Mouse (Mus musculus): ENCODE results near the gene Osbpl6. TPM values are rescaled to one million over a fixed set of nuclear protein-coding genes. Genes with fewer than 3 reads are reported as not detected.

Gene Osbpl6
- polyA plus RNA-seq (2014; fragmentation: Nextera tagmentation; extraction: Ambion mirVana), result 42.5 and 49.4 TPM in 2 replicates

DNA sequence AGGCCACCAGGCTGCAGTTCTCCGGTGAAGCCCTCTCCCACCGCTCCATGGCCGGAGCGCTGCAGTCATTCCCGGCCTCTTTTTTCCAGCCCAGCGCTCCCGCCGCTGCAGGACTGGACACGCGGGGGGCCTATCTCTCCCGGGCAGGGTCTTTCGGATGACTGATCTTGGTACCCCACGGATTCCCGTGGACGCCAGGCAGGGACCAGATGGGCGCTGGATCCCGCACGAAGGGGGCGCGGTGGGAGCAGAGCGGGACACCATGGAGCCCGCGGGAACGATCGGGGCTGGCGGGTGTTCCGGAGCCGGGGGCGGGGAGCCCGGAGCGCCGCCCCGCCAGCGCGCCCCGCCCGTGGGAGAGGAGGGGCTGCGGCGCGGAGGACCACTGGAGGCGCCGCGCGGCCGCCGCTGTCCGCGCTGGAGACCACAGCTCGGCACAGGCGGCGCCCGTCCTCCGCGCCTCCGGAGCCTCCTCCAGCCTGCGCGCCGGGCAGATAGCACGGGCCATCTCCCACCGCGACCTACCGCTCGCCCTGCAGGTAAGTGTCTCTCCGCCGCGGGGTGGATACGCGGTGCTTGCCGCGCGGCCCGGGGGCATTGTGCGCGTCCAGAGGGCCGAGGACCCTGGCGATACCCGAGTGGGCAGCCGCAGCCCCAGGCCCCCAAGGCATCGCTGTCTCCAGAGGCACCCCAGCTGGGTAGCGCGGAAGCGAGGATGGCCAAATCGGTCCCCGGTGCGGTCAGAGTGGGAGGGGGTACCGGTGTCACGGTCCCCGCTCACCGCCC lies at the start of gene Osbpl6:
Osbpl6 (plus strand) TSS at position 358 of the 786 bp plus-strand sequence.
- Histone ChIP-seq H3K4me1 (ENCODE audit: control insufficient read depth, insufficient read depth, low read length) (0 out of 2 replicates have a peak, but pooled peaks cover 7% of the 10 kb centered on the region), H3K4me2 (ENCODE audit: low read depth, low read length) (peak within 1 kb of the TSS; percentile 88), H3K27me3 (ENCODE audit: control insufficient read depth, insufficient read depth, low read length) (no peaks in the 10 kb centered on the region), H3K36me3 (ENCODE audit: control insufficient read depth, insufficient read depth, low read length) (no peaks in the 10 kb centered on the region), H3K4me3 (ENCODE audit: low read depth, low read length) (peak within 1 kb of the TSS; percentile 93), H3K9ac (replicated peaks; ENCODE audit: low read depth, low read length) (peak within 1 kb of the TSS; percentile 97), H3K27ac (ENCODE audit: low read depth, low read length) (peak within 1 kb of the TSS; percentile 93), H3K9me3 (ENCODE audit: control insufficient read depth, low read length) (no peaks in the 10 kb centered on the region)
- peak; percentile 95 for ATAC-seq (ENCODE audit: low read depth)
- under 1% methylated on average over 84 of the region's 89 CpGs for WGBS

GRCm38 (mm10) chr2:76360226-76360625 lies 46.1 kb upstream of the Osbpl6 start, which contains the start of gene Cyct:
Cyct (minus strand) TSS chr2:76360450.
- H3K27me3 ChIP-seq (ENCODE audit: control insufficient read depth, insufficient read depth, low read length), result no peaks in the 10 kb centered on the region
- no peak within 1 kb of the TSS for H3K4me3 ChIP-seq (ENCODE audit: low read depth, low read length)
- no peaks in the 10 kb centered on the region for H3K4me1 ChIP-seq (ENCODE audit: control insufficient read depth, insufficient read depth, low read length)
- H3K27ac ChIP-seq (ENCODE audit: low read depth, low read length), result no peak within 1 kb of the TSS
- H3K9me3 ChIP-seq (ENCODE audit: control insufficient read depth, low read length), result no peaks in the 10 kb centered on the region
- H3K4me2 ChIP-seq (ENCODE audit: low read depth, low read length), result no peak within 1 kb of the TSS
- WGBS, result 86% methylated on average over 11 of the region's 11 CpGs
- no peak for ATAC-seq (ENCODE audit: low read depth)
- no peak within 1 kb of the TSS for H3K9ac ChIP-seq (replicated peaks; ENCODE audit: low read depth, low read length)
- no peaks in the 10 kb centered on the region for H3K36me3 ChIP-seq (ENCODE audit: control insufficient read depth, insufficient read depth, low read length)

DNA sequence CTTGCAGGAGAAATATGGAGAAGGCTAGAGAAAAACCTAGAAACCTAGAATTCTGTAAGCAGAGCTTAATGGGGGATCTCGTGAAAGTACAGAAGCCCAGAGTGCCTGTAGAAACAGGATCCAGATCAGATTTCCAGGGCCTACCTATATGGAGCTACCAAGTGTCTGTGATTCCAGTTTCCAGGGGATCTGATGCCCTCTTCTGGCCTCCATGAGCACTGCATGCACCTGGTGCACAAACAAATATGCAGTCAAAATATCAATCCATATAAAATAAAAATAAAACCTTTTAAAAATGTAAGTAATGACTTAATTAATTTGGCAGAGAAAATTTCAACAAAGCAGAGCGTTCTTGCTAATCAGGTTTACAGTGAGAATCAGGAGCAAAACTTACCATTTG lies 44.2 kb upstream of the Osbpl6 start:
- 57% methylated on average over 2 of the region's 2 CpGs for WGBS
- Histone ChIP-seq H3K27ac (ENCODE audit: low read depth, low read length) (no peak overlapping the region), H3K4me1 (ENCODE audit: control insufficient read depth, insufficient read depth, low read length) (no peaks in the 10 kb centered on the region), H3K36me3 (ENCODE audit: control insufficient read depth, insufficient read depth, low read length) (no peaks in the 10 kb centered on the region), H3K4me3 (ENCODE audit: low read depth, low read length) (no peak overlapping the region), H3K9ac (replicated peaks; ENCODE audit: low read depth, low read length) (no peak overlapping the region), H3K4me2 (ENCODE audit: low read depth, low read length) (no peak overlapping the region), H3K27me3 (ENCODE audit: control insufficient read depth, insufficient read depth, low read length) (no peaks in the 10 kb centered on the region), H3K9me3 (ENCODE audit: control insufficient read depth, low read length) (no peaks in the 10 kb centered on the region)
- ATAC-seq (ENCODE audit: low read depth), result no peak

DNA sequence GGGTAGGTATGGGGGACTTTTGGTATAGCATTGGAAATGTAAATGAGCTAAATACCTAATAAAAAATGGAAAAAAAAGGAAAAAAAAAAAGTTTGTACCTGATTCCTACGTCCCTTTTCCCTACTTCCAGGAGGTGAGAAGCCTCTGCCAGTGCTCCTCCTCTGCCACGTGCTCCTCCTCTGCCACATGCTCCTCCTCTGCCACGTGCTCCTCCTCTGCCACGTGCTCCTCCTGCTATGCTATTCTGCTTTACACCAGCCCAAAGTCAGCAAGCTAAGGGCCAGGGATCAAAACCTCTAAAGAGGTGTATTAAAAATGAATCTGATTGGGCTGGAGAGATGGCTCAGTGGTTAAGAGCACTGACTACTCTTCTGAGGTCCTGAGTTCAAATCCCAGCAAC lies 40.5 kb upstream of the Osbpl6 start:
- H3K4me1 ChIP-seq (ENCODE audit: control insufficient read depth, insufficient read depth, low read length), result peaks cover 2% of the 10 kb centered on the region
- H3K36me3 ChIP-seq (ENCODE audit: control insufficient read depth, insufficient read depth, low read length), result no peaks in the 10 kb centered on the region
- no peak overlapping the region for H3K4me2 ChIP-seq (ENCODE audit: low read depth, low read length)
- H3K27ac ChIP-seq (ENCODE audit: low read depth, low read length), result no peak overlapping the region
- no peak for ATAC-seq (ENCODE audit: low read depth)
- H3K27me3 ChIP-seq (ENCODE audit: control insufficient read depth, insufficient read depth, low read length), result no peaks in the 10 kb centered on the region
- no peaks in the 10 kb centered on the region for H3K9me3 ChIP-seq (ENCODE audit: control insufficient read depth, low read length)
- H3K4me3 ChIP-seq (ENCODE audit: low read depth, low read length), result no peak overlapping the region
- 71% methylated on average over 4 of the region's 4 CpGs for WGBS
- no peak overlapping the region for H3K9ac ChIP-seq (replicated peaks; ENCODE audit: low read depth, low read length)

GRCm38 (mm10) chr2:76367188-76367922 lies 39.0 kb upstream of the Osbpl6 start:
- no peak overlapping the region for H3K4me2 ChIP-seq (ENCODE audit: low read depth, low read length)
- no peak overlapping the region for H3K4me3 ChIP-seq (ENCODE audit: low read depth, low read length)
- no peak overlapping the region for H3K9ac ChIP-seq (replicated peaks; ENCODE audit: low read depth, low read length)
- no peak overlapping the region for H3K27ac ChIP-seq (ENCODE audit: low read depth, low read length)
- WGBS, result 22% methylated on average over 9 of the region's 9 CpGs
- no peaks in the 10 kb centered on the region for H3K36me3 ChIP-seq (ENCODE audit: control insufficient read depth, insufficient read depth, low read length)
- no peak for ATAC-seq (ENCODE audit: low read depth)
- H3K9me3 ChIP-seq (ENCODE audit: control insufficient read depth, low read length), result no peaks in the 10 kb centered on the region
- no peaks in the 10 kb centered on the region for H3K27me3 ChIP-seq (ENCODE audit: control insufficient read depth, insufficient read depth, low read length)
- peaks cover 6% of the 10 kb centered on the region for H3K4me1 ChIP-seq (ENCODE audit: control insufficient read depth, insufficient read depth, low read length)

DNA sequence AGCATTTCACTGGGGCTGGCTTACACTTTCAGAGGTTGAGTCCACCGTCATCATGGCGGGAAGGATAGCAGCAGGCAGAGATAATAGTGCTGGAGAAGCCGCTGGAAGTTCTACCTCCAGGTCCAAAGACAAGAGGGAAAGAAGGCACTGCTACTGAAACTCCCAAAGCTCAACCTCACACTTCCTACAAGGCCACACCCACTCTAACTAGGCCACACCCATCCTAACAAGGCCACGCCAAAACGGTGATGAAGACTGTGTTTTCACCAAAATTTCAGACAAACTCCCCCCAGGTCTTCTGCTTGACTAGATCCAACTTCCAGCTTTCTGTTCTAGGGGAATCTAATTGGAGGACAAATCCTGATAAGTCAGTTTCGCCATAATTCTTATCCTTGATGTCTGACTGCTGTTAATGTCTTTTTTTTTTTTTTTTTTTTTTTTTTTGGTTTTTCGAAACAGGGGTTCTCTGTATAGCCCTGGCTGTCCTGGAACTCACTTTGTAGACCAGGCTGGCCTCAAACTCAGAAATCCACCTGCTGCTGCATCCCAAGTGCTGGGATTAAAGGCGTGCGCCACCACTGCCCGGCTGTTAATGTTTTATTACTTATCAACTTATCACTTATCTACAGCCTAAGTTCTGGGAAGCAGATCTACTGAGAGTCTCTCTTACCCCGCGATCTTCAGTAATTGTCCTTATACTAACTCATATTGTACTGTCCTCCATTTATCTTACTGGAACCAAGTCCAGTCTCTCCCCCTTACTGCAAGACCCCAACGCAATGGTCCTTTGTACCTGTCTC lies 37.2 kb upstream of the Osbpl6 start:
- ATAC-seq (ENCODE audit: low read depth), result 0 out of 2 replicates have a peak, but pooled peaks have one; percentile 7
- no peaks in the 10 kb centered on the region for H3K27me3 ChIP-seq (ENCODE audit: control insufficient read depth, insufficient read depth, low read length)
- WGBS, result 82% methylated on average over 13 of the region's 13 CpGs
- 0 out of 2 replicates have a peak overlapping the region, but pooled peaks have one; percentile 60 for H3K4me3 ChIP-seq (ENCODE audit: low read depth, low read length)
- H3K9me3 ChIP-seq (ENCODE audit: control insufficient read depth, low read length), result no peaks in the 10 kb centered on the region
- H3K9ac ChIP-seq (replicated peaks; ENCODE audit: low read depth, low read length), result no peak overlapping the region
- no peak overlapping the region for H3K4me2 ChIP-seq (ENCODE audit: low read depth, low read length)
- H3K36me3 ChIP-seq (ENCODE audit: control insufficient read depth, insufficient read depth, low read length), result peaks cover 11% of the 10 kb centered on the region; the same call in 1 of the 2 replicates
- no peak overlapping the region for H3K27ac ChIP-seq (ENCODE audit: low read depth, low read length)
- peaks cover 6% of the 10 kb centered on the region for H3K4me1 ChIP-seq (ENCODE audit: control insufficient read depth, insufficient read depth, low read length)

DNA sequence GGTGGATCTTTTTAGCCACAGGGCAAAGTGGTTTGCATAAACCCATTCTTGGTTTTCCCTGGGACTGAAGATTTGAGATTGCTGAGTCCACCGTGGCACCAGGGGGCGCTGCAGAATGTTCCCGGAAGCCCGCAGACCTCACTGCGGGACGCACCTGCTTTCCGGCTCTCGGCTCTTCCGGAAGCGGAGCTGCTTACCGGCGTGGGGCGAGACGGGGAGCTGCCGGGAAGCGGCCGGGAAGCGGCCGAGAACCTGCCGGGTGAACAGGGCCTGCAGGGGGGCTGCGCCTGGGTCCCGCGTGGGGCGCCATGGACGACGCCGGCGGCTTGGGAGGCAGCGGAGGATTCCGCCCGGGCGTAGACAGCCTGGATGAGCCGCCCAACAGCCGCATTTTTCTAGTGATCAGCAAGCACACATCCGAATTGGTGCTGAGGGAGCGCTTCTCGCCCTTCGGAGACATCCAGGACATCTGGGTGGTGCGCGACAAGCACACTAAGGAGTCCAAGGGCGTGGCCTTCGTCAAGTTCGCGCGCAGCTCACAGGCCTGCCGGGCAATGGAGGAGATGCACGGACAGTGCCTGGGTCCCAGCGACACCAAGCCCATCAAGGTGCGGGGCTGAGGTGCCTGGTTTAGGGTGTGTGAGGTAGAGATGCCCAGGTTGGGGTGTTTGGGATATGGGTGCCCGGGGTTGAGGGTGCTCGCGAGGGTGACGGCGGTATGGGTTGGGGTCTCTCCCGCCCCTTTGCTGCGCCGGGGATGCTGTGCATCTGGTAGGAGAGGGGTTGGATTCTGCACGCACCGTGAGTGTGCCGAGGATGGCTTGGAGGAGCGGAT lies 36.3 kb upstream of the Osbpl6 start, which contains the start of gene Rbm45:
Rbm45 (plus strand) TSS at position 164 of the 835 bp plus-strand sequence.
- no peaks in the 10 kb centered on the region for H3K9me3 ChIP-seq (ENCODE audit: control insufficient read depth, low read length)
- H3K4me3 ChIP-seq (ENCODE audit: low read depth, low read length), result peak within 1 kb of the TSS; percentile 60
- H3K27me3 ChIP-seq (ENCODE audit: control insufficient read depth, insufficient read depth, low read length), result no peaks in the 10 kb centered on the region
- peak within 1 kb of the TSS; percentile 88 for H3K9ac ChIP-seq (replicated peaks; ENCODE audit: low read depth, low read length)
- WGBS, result under 1% methylated on average over 59 of the region's 61 CpGs
- peaks cover 20% of the 10 kb centered on the region for H3K36me3 ChIP-seq (ENCODE audit: control insufficient read depth, insufficient read depth, low read length)
- peaks cover 6% of the 10 kb centered on the region for H3K4me1 ChIP-seq (ENCODE audit: control insufficient read depth, insufficient read depth, low read length)
- peak; percentile 94 for ATAC-seq (ENCODE audit: low read depth)
- H3K27ac ChIP-seq (ENCODE audit: low read depth, low read length), result peak within 1 kb of the TSS; percentile 71
- peak within 1 kb of the TSS; percentile 84 for H3K4me2 ChIP-seq (ENCODE audit: low read depth, low read length)

GRCm38 (mm10) chr2:76370656-76370922 lies 35.7 kb upstream of the Osbpl6 start:
- H3K9ac ChIP-seq (replicated peaks; ENCODE audit: low read depth, low read length), result peak overlapping the region; percentile 88
- H3K27ac ChIP-seq (ENCODE audit: low read depth, low read length), result no peak overlapping the region
- WGBS, result 3% methylated on average over 7 of the region's 7 CpGs

More at GRCm38 (mm10) chr2:76370656-76370922, 35.7 kb upstream of the Osbpl6 start:
- Histone ChIP-seq H3K4me1 (ENCODE audit: control insufficient read depth, insufficient read depth, low read length) (peaks cover 6% of the 10 kb centered on the region), H3K4me2 (ENCODE audit: low read depth, low read length) (peak overlapping the region; percentile 84), H3K27me3 (ENCODE audit: control insufficient read depth, insufficient read depth, low read length) (no peaks in the 10 kb centered on the region), H3K36me3 (ENCODE audit: control insufficient read depth, insufficient read depth, low read length) (peaks cover 20% of the 10 kb centered on the region), H3K4me3 (ENCODE audit: low read depth, low read length) (peak overlapping the region; percentile 60), H3K9me3 (ENCODE audit: control insufficient read depth, low read length) (no peaks in the 10 kb centered on the region)
- no peak; the same call in 1 of the 2 replicates for ATAC-seq (ENCODE audit: low read depth)

All from neural tube, embryonic 14.5 days (tissue).